Mouse (Mus musculus): ENCODE data around the gene Pacrg.

The Pacrg gene

DNA sequence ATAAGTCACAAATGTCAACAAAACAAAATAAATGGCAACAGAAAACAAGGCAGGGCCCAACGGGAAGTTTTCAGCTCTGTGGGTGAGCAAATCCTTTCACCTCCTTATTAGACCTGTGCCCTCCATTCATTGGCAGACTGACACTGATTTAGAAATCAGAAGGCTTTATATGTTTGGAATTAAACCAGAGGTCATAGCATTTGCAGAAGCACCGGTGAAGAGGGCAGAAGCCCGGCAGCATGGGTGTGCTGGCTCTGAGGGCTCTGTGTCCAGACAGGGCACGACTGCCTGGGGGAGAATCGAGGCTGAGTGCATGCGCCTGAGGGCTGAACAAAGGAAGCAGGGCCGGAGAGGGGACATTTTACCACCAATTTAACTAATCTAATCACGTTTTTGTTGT is 344.5 kb downstream of the Pacrg start:
- DNase-seq (ENCODE audit: low spot score) = no peak

DNA sequence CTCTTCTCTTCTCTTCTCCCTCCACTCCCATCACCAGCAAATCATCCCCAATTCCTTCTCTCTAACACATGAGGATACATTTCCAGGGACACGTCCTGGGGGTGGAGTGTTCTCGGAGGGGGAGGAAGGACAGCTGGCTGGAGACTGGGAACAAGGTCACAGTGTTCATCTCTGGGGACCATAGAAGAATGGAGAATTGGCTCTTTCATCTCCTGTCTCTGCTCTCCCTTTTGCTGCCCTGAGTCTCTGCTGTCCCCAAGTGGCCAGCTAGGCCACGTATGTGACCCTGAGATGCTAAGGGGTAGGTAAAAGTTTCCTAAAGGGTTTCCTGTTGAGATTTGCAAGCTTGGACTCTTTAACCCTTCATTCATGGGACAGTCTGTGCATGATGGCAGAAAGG is 347.0 kb downstream of the Pacrg start:
- peak; percentile 67 for DNase-seq (ENCODE audit: low spot score)

DNA sequence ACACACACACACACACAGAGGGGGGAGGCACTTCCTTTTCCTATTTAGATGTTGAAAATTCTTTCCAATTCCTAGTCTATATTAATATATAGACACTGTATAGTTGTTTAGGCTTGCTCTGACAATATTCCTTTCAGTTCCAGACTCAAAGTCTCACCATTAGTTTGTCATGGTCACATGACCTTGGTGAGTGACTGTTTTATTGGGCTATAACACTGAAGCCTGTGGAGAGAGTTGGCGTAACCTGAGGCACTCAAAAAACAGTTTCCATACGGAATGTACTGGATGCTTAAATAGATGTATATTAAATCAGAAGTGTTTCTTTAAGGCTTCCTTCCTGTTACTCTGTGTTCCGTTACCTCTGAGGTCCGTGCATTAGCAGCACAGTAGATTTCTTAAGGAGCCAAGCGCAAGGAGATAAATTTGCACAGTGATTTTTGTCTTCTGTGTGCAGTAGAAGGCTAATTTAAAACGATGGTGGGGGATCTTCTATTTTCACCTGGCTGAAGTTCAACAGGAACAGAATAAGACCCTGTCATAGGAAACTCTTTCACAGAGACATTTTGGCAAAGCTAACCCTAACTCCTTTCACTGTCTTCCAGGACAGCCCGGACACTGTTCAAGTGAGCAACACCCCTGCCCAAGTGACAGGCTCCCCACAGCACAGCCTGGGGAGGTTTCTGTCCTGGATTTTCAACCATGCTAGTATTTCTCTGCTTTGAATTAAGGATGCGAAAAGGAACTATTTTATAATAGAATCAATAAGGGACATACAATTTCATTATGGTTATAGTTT is 349.5 kb downstream of the Pacrg start:
- DNase-seq (ENCODE audit: low spot score) = no peak

DNA sequence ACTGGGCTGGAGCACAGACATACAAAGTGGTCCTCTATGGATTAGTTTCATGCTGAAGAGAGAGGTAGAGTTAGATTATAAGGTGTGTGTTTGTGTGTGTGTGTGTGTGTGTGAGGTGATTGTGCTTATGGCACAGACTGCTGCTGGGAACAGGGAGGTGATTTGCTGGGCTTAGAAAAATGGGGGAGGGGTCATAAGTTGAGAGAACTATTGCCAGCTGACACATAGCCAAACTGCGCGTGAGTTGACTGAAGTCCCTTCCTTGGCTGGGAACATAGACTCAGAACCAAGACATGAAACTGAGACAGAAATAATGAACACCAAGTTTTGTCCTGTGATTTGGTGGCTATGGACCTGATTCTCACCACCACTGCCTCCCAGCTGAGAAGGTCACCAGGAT is 351.2 kb downstream of the Pacrg start:
- DNase-seq (ENCODE audit: low spot score) = no peak

DNA sequence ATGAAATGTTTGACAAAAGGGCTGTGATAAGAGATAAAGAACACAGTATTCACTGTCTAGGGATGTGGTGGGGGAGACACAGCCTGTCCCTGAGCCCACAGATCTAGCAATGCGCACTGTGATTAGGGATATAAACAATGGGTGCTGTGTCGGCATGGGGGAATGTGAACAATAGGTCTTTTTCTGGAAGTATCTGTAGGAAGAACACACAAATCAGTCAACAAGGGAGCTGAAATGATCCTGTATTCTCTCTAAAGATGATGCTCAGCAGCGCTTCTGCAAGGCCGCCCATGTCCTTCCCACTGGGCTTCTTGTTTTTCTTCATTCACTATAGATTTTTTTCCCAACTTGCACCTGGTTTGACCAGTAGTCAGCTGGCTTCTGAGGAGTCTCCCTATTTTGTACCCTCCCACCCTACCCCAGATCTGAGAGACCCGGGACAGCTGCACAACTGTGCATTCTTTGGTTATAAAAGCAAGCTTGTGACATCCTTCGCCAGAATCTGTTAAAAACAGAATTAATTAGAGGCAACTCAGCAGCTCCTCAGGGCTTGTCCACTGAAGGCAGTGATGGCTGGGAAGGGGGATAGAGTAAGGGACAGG is 356.1 kb downstream of the Pacrg start:
- peak; percentile 61 for DNase-seq (ENCODE audit: low spot score)

DNA sequence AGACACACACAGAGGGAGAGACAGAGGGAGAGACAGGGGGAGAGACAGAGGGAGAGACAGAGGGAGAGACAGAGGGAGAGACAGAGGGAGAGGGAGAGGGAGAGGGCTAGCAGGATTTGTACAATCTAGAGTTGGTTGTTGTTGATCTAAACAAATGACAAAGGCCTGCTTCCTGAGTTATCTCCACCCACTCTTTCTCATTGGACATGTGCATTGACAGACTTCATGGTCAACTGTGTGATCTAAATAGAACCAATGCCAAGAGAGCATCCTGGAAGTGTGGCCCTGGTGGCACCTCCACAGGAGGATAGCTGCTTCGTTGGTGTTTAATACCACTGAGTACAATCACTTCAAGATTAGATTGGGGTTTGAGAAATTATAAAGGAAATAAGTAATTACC is 359.0 kb downstream of the Pacrg start:
- DNase-seq (ENCODE audit: low spot score) = no peak

DNA sequence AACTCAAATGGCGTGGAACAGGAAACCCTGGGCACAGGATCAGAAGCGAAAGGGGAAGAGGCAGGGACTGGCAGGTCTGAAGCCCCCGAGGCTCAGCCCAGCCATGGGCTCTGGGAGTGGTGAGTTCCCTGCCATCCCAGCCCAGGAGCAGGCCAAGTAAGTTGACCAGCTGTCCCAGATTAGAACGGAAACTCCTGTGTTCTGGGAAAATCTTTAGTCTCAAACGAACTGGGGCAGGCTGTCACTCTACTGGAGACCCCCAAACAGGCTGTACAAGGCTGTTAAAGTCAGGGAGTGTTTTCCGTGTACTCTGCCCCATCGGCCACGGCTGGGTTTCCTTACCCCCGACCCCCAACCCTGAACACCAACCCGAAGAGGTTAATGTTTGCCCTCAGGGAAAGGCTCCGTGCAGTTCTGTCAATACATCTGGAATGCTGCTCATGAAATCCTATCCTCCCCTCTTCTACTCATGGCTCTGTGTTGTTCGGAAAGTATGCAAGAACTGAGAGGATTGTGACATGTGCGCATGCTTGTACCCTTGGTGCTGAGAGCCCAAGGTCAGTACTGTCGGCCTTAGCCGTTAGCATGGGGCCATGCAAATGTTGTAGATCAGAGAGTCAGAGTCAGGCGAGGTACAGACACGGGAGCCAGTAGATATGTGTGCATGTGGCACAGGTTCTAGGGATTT is 360.9 kb downstream of the Pacrg start:
- no peak for DNase-seq (ENCODE audit: low spot score)

DNA sequence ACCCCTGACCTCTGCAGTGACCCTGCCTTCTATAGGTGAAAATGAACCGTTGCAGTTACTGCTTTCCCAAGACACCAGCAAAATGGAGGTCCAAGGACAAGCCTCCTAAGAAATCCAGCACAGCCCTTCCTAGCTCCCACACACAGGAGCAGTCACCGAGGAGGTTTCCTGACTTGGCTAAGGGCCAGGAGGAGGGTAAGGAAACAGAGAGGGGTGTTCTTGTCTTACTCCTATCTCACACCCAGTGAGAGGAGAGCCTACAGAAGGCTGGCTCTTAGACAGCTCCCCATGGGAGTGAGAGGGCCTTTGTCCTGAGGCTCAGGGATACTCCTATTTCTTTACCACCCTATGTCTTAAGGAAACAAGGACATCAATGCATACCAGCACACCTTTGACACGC is 361.7 kb downstream of the Pacrg start:
- DNase-seq (ENCODE audit: low spot score) = no peak

DNA sequence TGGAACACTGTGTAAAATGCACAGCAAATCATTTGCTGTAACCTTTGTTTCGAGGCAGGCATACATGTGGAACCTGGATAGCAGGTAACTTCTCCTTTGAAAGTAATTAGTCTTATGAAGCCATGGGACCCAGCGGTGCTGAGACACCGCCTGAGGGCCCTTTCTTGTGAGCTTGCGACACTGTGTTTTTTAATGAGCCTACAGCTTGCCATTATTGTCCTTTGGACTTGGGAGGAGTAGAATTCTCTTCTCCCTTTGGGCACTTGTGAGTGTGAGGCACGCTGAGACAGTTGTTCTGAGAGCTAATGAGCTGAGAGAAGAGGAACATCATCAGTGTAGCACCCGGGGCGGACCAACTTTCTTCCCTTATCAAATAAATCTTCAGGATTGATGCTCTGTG is 363.3 kb downstream of the Pacrg start:
- DNase-seq (ENCODE audit: low spot score) = no peak

DNA sequence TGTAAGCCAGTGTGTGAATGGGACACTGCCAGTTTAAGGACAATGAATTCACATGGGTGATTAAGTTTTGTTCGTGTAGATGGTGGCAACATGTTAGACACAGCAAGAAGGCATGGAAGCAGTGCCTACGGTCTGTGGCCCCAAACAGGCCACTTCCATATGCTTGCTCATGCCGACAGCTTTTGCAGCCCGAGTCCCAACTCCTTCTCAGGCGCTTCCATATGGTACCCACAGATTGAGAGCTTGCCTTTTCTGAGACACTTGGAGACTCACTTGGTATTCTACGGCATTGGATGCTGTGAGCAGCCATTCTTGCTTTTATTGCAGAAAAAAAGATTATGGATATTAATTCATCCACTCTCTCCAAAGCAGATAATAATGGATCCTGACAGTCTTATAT is 365.1 kb downstream of the Pacrg start:
- peak; percentile 49 for DNase-seq (ENCODE audit: low spot score)

DNA sequence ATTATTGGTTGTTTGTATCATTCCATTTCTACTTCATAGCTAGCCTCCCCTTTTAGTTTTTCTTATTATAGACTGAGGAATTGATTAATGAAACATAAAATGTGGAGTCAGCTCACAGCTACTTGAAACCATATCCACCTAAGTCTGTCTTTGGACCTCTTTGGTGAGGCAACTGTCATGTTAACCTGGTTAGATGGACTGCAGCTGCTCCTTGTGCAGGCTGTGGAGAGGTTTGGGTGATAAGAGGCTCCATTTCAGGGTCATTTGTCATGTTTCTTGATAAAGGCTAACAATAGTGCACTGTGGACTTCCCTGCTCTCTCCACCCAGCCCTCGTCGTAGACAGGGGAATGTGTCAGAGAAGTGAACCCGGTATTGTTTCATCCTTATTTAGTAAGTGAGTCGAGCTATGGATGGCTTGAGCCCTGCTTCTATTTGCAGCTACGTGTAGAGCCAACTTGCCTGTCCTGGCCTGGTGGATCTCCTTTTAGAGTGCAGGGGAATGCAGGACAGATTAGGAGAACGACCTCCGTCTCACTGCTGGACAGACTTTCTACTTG is 366.2 kb downstream of the Pacrg start:
- DNase-seq (ENCODE audit: low spot score) = no peak

DNA sequence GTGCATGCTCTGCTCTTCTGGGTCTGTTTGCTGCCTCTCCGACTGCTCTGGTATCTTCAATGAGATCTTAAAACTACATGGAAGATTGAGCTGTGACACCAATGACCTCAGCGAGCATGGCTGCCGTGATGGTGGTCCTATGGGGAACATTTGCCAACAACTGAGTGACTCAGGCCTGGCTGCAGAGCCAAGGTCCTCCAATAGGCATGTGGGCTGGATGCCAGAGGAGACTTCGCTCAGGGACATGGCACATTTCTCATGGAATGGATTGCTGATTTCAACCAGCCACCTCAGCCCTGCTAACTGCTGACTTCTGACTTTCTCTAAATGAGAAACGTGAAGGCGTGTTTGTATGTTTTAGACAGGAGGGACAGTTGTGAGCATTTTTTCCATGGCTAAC is 366.9 kb downstream of the Pacrg start:
- DNase-seq (ENCODE audit: low spot score) = no peak

DNA sequence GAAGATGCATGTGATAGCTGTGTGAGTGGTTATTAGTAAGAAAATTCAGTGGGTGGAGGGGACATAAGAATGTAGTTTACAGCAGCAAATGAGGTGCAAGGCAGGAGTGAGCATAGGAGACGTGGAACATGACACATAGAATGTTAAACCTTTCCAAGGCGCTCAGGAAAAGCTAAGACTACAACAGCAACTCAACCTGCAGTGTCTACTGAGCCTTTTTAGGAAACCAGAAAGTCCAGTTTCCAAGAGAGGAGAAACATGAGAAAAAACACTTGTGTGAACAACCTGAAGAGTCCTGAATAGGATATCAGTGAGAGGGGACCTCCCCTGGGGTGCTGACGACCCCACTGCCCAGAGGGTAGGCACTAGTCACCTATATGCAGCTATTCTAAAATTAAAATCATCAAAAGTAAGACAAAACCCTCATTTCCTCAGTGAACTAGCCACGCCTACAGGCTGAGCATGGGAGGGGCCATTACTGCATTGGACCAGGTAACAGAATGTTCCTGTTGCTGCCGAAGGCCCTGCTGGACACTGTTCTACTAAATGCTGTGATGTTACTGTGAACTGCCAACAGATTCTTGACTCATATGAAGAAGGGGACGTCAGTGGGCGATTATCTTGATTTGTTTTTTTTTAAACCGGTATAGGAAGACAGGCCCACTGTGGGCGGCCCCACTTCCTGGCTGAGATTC is 370.1 kb downstream of the Pacrg start:
- no peak for DNase-seq (ENCODE audit: low spot score)

DNA sequence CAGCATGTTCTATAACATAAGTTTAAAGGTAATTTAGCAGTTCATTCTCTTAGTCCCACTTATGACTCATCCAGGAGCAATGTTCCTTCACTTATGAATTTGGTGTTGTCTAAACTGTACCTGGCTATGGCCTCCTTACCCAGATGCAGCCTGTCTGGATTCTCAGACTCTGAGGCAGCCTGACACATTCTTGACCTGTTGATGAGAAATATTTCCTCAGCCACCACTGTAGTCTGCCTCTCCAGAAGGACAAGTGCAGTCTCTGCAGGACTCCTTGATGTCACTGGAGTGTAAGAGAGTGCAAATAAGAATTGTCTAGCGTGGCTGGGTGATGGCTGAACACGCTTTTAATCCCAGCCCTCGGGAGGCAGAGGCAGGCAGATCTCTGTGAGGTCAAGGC is 373.0 kb downstream of the Pacrg start:
- DNase-seq (ENCODE audit: low spot score) = no peak

DNA sequence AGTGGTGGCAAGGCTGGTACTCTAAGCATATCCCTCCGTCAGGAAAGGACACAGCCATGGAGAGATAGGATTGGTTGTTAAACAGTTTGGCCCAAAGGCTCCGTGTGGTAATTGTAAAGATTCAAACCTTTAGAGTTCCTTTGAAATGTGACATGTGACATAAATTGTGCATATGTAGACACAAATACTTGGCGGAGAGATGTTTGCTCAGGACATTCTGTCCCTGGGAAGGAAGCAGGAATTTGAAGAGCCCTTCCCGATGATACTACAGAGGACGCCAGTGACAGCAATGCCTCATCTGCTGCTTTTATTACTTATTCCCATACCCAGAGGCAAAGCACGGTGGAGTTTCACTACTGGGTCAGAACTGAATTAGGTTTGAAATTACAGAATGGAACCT is 374.6 kb downstream of the Pacrg start:
- DNase-seq (ENCODE audit: low spot score) = no peak

DNA sequence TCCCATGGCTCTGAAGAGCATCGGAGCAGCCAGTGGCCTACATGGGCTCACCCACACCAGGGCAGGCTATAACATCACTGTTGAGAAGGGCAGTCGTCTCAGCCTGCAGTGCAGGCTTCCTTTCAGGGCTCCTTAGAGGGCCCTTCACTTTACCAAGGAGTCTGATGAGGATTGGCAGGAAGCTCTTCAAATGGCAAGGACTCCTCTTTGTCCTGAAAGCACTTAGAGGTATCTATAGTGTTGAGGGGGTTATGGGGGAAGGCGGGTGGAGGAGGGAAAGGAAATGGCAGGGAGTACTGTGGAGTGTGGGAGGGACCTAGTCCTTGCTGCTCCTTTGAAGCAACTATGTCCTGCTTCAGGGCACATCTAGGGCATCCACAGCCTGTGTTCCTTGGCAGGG is 375.4 kb downstream of the Pacrg start:
- DNase-seq (ENCODE audit: low spot score) = no peak

DNA sequence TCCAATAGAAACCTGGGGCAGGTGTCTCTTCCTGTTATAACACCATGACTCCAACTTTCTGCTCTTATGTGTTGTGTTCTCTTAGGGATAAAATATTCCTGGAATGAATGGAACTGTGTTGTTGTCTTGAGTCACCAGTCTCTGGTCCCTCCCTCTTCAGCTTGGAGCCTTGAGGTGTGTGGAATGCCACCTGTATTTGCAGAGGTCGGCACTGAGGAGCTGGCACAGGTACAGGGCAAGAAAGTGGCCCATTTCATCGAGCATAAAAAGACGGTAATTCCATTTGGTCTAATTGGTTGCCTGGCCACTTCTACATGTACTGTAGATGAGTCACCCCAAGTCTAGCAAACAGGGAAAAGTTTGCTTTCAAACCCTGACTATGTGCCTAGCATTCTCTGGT is 376.5 kb downstream of the Pacrg start:
- DNase-seq (ENCODE audit: low spot score) = no peak

DNA sequence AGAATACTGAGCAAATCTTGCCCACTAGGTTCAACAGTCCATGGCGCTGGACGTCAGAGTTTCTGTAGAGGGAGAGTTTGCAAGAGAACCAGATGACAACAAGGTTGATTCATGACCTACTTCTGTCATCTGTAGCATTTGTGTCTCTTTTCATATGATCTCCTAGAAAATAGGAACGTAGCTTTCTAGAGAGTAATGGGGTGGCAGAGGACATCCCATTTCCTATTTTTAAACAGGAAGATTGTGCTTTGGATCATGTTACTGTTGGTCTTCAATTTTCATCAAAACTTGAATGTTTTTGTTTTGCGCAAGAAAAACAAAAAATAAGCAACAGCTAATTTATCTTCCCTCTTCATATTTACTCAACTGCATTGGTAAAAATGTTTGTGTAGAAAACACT is 379.2 kb downstream of the Pacrg start:
- no peak for DNase-seq (ENCODE audit: low spot score)

DNA sequence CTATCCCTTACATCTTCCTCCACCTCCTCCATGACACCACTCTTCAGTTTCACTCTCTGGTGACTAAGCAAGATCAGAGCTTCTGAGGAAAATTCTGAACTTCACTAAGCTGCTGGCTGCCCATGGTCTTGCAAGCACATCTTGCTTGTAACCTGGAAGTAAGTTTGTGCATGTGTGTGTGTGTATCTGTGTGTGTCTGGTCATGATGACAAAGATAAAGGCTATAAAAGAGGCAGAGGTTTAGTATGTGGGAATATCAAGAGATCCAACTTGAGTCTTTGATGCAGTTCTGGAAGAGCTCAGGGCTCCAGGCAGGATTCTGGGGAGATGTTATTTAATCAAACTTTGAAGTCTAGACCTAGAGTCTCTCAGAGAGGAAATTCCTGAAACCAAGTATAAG is 381.4 kb downstream of the Pacrg start:
- no peak for DNase-seq (ENCODE audit: low spot score)

DNA sequence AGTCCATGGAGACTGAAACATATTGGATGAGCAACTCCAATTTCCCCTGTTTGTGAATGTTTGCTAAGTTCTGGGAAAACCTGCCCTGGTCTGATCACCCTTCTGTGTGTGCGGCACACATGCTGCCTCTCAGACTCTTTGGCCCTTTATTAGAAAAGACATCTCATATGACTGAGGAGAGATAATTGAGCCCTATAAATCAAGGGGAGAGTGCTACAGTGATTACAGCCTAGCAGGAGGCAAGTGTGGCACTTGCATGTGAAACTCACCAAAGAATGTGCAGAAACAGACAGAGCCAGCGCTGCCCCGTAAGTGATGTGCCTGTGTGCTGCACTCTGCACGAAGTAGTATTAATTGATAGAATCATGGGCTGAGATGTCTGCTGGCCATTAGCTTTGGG is 383.7 kb downstream of the Pacrg start:
- DNase-seq (ENCODE audit: low spot score) = no peak

DNA sequence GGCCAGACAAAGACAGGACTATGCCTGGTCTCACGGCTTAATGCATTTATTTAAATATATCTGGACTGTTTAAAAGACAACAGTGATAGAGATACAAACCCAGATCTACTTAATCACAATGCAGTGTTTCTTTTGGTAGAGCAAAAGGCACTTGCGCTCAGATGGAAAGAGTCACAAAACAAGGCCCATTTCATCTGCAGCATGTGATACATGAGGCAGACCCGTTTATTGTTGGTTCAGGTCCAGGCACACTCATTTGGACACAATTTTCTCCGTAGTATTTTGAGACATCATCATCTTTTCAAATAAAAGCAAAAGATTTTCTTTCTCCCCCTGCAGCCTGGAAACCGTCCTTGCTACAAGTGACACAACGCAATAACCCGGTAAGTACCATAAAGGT is 384.1 kb downstream of the Pacrg start:
- no peak for DNase-seq (ENCODE audit: low spot score)

DNA sequence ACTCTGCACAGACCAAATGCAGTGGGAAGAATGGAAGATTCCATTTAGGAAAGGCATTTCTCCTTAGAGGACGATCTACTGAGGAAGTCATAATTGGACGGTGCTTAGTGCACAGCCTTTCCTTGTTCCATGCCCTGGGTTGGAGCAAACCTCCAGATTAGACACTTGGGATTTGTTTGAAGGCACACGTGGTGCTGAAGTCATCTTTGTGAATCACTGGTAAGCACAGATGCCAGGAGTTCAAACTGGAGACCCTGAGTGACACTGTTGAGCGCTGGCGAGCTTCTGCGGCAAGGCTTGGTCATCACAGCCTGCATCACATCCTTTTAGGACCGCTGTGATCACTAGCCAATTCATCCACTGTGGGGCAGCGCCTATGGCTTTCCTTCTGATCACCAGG is 385.7 kb downstream of the Pacrg start:
- DNase-seq (ENCODE audit: low spot score) = peak; percentile 65

DNA sequence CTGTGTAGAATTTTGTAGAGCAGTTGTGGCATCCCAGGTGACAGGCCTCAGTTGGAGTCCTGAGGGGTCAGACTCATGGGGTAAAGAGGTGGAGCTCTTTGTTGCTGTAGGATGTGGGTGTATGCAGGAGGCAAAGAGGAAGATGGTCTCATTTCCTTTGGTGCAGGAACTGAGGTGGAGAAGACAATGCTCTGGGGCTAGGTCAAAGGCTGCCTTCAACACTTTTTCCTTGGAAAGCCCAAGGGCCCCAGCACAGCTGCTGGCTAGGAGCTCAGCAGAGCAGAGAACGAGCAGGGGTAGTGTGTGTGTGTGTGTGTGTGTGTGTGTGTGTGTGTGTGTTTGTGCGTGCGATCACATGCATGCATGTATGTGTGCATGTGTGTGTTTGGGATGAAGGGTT is 387.3 kb downstream of the Pacrg start:
- DNase-seq (ENCODE audit: low spot score) = no peak
